Mouse (Mus musculus) duodenum, adult 2 months (tissue): Measurements from ENCODE around the gene Dvl3. TPM values are rescaled to one million over a fixed set of nuclear protein-coding genes. Genes with fewer than 3 reads are reported as not detected.

Experiments
- polyA plus RNA-seq: library from polyadenylated mRNA; depleted of rRNA; stranded (reverse); fragments of >200 nt; gene quantifications from 2 replicates; pipeline ENCODE4 v1.2.3, GENCODE M21; 2012; ENCODE audit warnings: low replicate concordance; rRNA removed

Gene Dvl3
- polyA plus RNA-seq = 32.7 and 44.7 TPM in 2 replicates

DNA sequence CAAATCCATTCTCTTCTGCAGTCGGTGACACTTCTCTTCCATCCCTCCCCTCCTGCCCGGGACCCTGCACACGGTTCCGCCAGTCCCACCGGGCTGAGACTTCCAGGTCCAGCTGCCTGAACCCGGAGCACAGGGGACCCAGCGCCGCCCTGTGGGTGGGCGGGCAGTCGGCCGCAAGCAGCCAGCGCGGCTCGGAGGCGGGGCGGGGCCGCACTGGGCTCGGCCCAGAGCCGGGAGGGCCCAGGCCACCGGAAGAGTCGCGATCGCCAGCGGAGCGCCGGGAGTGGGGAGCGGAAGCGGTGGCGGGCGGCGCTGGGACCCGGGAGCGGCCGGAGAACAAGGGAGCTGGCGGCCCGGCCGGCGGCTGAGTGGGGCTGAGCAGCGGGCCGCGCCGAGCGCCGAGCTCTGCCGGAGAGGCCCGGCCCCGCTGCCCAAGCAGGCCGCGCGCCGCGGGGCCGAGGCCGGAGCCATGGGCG is at the start of gene Dvl3:
TSS of gene Dvl3 (plus strand) at position 257 of the 476 bp plus-strand sequence.

DNA sequence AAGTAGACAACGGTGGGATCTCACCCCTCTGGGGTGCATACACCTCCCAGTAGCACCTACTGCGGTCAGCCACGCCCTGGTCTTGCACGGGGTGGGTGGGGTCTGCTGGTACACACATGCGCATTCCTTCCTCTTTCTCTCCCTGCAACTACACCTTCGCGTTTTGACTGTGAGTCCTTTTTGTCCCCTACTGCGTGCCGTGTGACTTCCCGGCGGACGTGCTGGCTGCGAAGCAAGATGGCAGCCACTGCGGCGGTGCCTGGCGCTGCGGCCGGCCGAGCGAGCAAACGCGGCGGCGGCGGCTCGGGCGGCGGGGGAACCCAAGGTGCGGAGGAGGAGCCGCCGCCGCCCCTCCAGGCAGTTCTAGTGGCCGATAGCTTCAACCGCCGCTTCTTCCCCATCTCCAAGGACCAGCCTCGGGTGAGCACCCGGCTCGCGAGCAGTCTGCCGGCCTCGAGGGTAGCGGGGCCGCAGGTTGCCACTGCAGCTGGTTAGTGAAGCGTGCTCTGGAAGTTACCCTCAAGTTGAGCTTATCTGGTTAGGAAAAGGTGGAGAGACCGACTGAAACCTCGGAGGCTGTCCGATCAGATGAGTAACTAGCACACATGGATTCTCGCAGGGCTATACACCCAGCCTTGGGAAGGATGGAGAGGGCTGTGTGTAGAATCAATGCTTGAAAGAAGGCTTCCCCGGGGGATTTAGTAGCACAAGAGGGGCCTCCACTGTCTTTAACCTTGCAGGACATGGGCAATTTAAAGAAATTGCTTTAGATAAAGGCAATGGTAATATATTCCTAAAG is 17.9 kb upstream of the Dvl3 start, which contains the start of gene Eif2b5:
TSS of gene Eif2b5 (plus strand) at position 141 of the 799 bp plus-strand sequence.

DNA sequence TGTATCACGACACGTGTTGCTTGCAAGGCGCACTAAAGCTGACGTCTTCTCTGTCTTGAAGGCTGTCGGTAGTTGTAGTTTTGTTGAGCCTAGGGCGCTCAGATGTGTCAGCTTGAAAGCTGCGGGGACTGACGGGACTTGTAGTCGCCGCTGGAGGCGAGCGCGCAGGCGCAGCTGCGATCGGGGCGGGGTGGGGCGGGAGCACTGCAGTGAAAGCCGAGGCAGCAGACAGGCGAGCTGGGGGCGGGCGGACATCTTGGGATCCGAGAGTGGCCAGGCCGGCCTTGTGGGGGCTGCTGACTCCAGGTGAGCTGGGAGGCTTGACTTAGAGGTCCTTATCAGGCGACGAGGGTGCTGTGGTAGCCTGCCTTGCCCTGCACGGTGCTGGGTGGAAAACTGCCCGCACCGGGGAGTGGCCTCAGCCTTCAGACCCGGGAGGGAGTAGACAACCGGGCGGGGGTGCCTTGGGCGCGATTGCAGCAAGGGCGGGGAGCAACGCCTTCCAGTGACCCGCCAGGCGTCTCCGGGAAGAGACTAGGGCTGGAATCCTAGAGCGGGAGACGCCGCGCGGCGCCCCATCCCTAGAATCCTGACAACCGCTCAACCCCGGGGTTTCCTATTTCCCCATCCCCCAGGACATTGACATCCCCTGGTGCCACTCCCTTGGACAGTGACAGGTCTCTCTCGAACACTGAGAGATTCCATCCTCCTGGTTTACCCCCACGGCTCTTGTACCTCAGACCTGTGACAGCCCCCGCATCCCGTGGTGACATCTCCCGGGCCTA is 18.7 kb downstream of the Dvl3 start, which contains the start of gene Ap2m1:
TSS of gene Ap2m1 (plus strand) at position 183 of the 785 bp plus-strand sequence.

DNA sequence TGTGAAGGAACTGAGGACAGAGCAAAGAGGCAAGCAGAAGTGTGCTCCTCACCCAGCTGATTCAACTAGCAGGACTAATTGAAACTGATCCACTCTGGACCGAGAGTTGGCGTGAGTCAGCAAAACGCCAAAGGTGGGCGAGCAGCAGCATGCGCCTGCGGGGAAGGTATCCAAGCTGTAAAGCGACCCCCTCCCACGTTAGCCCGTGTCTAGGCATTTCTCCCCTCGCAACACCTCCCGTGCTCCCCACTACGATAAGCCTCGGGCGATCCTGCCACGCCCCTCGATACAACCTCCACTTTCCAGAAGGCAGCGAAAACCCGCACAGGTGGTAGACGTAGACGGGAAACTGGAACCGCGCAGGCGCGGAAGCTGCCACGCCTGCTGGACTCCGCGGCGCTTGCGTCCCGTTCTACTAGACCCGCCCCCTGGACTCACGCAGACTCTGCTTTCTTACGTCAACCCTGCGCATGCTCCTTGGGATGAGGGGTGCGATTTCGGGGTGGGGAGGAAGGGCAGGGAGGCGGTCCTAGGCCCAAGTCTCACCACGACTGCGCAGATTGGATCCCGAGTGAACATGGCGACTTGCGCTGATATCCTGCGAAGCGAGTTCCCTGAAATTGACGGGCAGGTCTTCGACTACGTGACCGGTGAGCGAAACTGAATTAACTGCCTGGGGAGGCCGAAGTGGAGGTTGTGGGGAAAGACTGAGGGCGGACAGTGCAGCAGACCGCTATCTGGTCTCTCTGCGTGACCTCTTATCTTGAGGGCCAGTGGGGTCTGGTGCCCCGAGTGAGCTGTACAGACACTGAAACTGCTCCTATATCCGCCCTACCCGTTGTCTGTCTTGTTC is 31.5 kb downstream of the Dvl3 start, which contains the start of gene Abcf3:
TSS of gene Abcf3 (plus strand) at position 482 of the 853 bp plus-strand sequence.

Other genes starting within 250 kb of the Dvl3 start
- 15.5 and 21.6 TPM in 2 replicates for gene Parl, start 214.6 kb upstream of the Dvl3 start, polyA plus RNA-seq
- 0.09 TPM in 1 of 2 replicates, not detected in the other for gene Cyp2ab1, start 191.6 kb upstream of the Dvl3 start, polyA plus RNA-seq
- gene Abcc5, start 90.6 kb upstream of the Dvl3 start, polyA plus RNA-seq = 12.5 and 18.1 TPM in 2 replicates
- gene Eif2b5, start 18.2 kb upstream of the Dvl3 start, polyA plus RNA-seq = 11.1 and 14.5 TPM in 2 replicates
- 358 and 481 TPM in 2 replicates for gene Ap2m1, start 18.5 kb downstream of the Dvl3 start, polyA plus RNA-seq
- gene Abcf3, start 31.6 kb downstream of the Dvl3 start, polyA plus RNA-seq = 16.3 and 29.3 TPM in 2 replicates
- 5.8 and 15.6 TPM in 2 replicates for gene Vwa5b2, start 72.5 kb downstream of the Dvl3 start, polyA plus RNA-seq
- 6.3 and 11.3 TPM in 2 replicates for gene Eef1akmt4, start 94.6 kb downstream of the Dvl3 start, polyA plus RNA-seq
- 0.15 and 0.30 TPM in 2 replicates for gene Gm49333, start 94.6 kb downstream of the Dvl3 start, polyA plus RNA-seq
- 21.4 and 23.3 TPM in 2 replicates for gene Alg3, start 94.8 kb downstream of the Dvl3 start, polyA plus RNA-seq
- gene Camk2n2, start 104.3 kb downstream of the Dvl3 start, polyA plus RNA-seq = 5.2 and 5.7 TPM in 2 replicates
- gene Ece2, start 112.8 kb downstream of the Dvl3 start, polyA plus RNA-seq = 0.19 TPM in 1 of 2 replicates, not detected in the other
- 22.5 and 32.8 TPM in 2 replicates for gene Psmd2, start 134.7 kb downstream of the Dvl3 start, polyA plus RNA-seq
- gene Eif4g1, start 151.3 kb downstream of the Dvl3 start, polyA plus RNA-seq = 261 and 397 TPM in 2 replicates
- 3.0 and 6.5 TPM in 2 replicates for gene Fam131a, start 176.3 kb downstream of the Dvl3 start, polyA plus RNA-seq
- 6.8 and 8.2 TPM in 2 replicates for gene Polr2h, start 200.7 kb downstream of the Dvl3 start, polyA plus RNA-seq
- 142 and 219 TPM in 2 replicates for gene Clcn2, start 200.8 kb downstream of the Dvl3 start, polyA plus RNA-seq
- 2.1 and 4.5 TPM in 2 replicates for gene Chrd, start 216.1 kb downstream of the Dvl3 start, polyA plus RNA-seq
- 4.2 and 6.7 TPM in 2 replicates for gene Thpo, start 217.5 kb downstream of the Dvl3 start, polyA plus RNA-seq